Mouse (Mus musculus) cerebellum, adult 11 months (tissue): Measurements from ENCODE around the gene Acot5.
"Not testable (repeated sequence)": the region's sequence is repeated elsewhere in the genome, so short reads cannot be mapped to it uniquely, and the experiment has no call there.

Source experiments
- DNase-seq: peaks from one replicate; pipeline ENCODE4 v3.0.0; 2022

Gene Acot5

DNA sequence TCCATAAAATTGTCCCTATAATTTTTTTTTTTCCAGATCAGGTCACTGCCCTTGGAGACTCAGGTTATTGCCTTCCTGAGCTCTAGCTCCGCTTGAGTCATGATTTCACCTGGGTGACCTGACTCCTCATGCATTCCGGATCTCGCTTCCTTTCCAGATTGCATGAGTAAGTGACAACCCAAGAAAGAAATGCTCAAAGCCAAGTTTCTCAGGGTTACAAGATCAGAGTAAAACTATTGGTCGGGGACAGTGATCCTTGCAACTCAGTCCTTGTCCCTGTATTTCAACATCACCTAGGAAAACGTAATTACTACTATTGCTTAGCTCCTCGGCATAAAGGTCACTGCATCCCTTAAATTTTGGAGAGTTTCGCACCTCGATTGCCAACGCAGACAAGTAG lies at the start of gene Acot5:
Acot5 (plus strand) TSS at position 340 of the 400 bp plus-strand sequence.
- DNase-seq, result no peak

- DNase-seq, result not testable (repeated sequence)
Observed at GRCm38 (mm10) chr12:84020528-84020927, 48.6 kb upstream of the Acot5 start.

- not testable (repeated sequence) for DNase-seq
Observed at GRCm38 (mm10) chr12:84022266-84022665, 46.9 kb upstream of the Acot5 start.

- no peak for DNase-seq
Observed at GRCm38 (mm10) chr12:84023052-84023745, 45.9 kb upstream of the Acot5 start.

GRCm38 (mm10) chr12:84025888-84026287 lies 43.2 kb upstream of the Acot5 start:
- no peak for DNase-seq

DNA sequence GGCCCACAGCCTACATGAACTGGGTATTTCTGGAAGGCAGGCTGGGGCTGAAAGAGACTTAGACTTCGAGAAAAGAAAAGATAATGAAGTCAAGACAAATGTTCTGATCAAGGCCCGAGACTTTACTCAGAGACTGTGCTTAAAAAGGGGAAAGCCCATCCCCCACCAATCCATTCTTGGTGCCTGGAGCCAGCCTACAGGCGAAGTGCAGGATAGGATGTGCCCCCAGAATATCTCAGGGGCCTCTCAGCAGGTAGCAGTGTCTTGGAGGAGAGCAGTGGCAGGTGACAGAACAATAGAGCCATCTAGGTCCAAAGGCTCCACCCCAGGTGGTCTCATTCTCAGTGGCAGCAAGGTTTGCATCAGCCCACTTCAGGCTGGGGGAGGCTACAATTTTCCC lies 40.8 kb upstream of the Acot5 start:
- DNase-seq, result not testable (repeated sequence)

DNA sequence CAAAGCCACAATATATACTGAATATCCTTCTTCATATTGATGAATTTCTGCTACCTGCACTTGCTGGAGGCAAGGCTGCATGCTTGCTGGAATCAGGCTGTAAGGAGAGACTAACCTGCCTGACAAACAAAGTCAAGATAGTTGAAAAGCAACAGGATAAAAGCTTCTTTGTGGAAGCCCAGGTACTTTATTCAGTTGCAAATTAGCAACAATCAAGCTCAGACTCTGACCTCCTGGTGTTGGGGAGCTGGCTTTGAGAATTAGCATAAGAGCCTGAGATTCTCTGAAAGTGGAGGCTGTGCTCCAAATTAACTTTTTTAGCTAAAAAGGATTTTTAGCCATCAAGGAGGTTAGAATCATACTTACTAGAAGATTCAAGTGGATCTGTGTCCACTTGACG lies 40.1 kb upstream of the Acot5 start:
- DNase-seq, result not testable (repeated sequence)

DNA sequence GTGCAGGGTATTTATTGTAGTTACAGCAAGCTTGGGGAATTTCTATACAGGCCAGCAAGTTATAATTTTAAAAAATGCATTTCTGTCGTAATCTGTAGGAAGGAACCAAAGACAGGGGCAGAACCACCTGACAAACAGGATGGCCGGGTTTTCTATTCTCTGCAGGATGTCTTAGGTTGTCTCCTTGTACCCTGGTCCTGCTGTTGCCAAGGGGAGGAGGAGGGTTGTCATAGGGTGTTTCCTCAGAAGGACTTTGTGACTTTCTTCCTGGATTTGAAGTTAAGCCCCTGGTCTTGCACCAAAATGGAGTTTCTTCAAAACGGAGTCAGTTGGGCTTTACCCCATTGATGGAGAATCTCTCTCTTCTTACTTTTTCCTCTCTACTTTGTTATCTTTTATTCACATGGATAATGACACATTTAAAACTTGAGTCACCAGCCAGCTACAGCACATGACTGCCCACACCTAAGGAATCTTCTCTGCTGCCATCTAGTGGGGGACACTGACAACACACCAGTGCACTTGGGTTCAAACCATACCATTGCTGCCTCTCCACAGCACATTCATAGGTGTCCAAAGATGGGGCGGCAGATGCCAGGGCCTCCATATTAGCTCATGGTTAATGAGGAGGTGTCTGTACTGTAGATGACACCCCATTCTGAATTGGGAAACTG lies 38.3 kb upstream of the Acot5 start:
- DNase-seq, result peak; percentile 73

- DNase-seq, result no peak
Observed at GRCm38 (mm10) chr12:84032854-84033253, 36.3 kb upstream of the Acot5 start.

- DNase-seq, result not testable (repeated sequence)
Observed at GRCm38 (mm10) chr12:84033302-84033701, 35.8 kb upstream of the Acot5 start.

- no peak for DNase-seq
Observed at GRCm38 (mm10) chr12:84034108-84034507, 35.0 kb upstream of the Acot5 start.

GRCm38 (mm10) chr12:84038241-84038640 lies 30.9 kb upstream of the Acot5 start, which contains the start of gene Acot4:
Gene Acot4, plus strand, starts transcription at chr12:84038379.
- DNase-seq, result peak; percentile 24

GRCm38 (mm10) chr12:84038691-84039111 lies 30.4 kb upstream of the Acot5 start, which contains the start of gene Gm49366:
Gene Gm49366, plus strand, starts transcription at chr12:84038935.
- DNase-seq, result peak; percentile 47

- DNase-seq, result no peak
Observed at GRCm38 (mm10) chr12:84042248-84042647, 26.9 kb upstream of the Acot5 start.

- no peak for DNase-seq
Observed at GRCm38 (mm10) chr12:84044045-84044444, 25.1 kb upstream of the Acot5 start.

GRCm38 (mm10) chr12:84046906-84047305 lies 22.2 kb upstream of the Acot5 start:
- no peak for DNase-seq

DNA sequence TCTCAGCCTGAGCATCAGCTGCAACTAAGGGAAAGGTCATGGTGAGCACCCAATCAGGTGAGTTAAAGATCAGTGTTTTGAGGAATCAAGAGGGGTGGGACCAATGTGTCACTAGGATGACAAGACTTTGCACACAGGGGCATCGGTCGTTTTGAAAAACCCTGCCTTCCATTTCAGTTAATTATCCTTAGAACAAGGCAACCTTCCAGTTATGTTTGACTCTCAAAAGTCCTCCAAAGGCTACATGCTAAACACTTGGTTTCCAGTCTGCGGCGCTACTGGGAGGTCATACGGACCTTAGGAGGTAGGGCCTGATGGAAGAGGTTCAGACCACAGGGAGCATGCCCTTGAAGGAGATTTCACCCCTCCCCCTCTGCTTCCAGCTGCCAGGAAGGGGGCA lies 18.4 kb upstream of the Acot5 start:
- DNase-seq, result not testable (repeated sequence)

DNA sequence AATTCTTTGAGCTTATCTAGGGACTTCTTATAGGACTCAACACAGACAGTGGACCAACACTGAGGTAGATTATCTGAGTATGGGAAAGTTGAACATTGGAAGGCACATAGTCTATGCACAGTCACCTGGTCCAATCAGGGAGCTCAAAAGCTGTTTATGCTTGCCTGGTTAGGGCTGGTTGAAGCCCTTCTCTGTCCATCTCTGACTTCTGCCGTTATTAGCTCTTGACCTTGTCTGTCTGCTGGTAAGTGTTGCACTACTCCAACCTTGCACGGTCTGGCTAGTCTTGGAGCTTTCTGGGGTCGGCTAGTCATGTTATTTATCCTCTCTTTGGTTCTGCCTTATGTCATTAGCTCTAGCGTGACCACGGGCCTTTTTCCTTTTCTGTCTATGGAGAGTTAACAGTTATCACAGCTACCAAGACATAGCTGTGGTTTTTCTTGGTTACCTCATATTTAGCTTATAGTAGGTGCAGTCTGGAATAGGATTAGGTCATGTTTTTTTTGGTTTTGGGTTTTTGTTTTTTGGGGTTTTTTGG lies 17.1 kb upstream of the Acot5 start, which contains the start of gene Acot3:
Acot3 (plus strand) TSS at position 208 of the 538 bp plus-strand sequence.
- DNase-seq, result no peak

DNA sequence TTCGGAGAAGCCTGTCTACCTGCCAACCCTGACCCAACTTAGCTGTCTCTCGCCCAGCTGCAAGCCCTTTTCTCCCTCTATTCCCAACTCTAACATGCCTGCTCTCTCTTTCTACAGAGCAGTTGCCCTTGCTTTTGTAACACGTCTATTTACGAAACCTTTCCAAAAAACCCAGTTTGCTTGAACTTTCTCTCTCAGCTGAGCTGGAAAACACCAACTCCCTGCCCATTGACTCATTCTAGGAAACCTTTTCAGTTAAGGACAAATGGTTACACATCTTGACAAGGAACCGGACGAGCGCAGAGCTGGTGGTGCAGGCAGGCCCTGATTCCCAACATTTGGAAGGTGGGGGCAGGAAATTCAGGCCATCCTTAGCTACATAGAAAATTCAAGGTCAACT lies 16.5 kb upstream of the Acot5 start:
- DNase-seq, result no peak

GRCm38 (mm10) chr12:84053173-84053572 lies 16.0 kb upstream of the Acot5 start:
- DNase-seq, result peak; percentile 8

GRCm38 (mm10) chr12:84053679-84054391 lies 15.3 kb upstream of the Acot5 start:
- DNase-seq, result peak; percentile 10

DNA sequence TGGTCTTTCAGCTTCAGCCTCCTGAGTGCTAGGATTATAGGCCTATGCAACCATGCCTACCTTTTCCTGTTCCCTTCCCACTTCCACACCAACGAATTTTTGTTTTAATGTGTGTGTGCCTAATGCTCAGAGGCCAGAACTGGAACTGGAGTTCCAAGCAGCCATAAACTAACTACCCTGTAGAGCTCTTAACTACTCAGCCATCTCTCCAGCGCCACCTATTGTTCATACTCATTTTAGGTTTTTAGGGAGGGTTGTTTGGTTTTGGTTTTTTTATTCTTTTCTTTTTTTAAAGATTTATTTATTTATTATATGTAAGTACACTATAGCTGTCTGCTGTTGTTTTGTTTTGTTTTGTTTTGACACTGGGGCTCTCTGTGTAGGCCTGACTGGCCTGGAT lies 8.2 kb upstream of the Acot5 start:
- DNase-seq, result no peak

DNA sequence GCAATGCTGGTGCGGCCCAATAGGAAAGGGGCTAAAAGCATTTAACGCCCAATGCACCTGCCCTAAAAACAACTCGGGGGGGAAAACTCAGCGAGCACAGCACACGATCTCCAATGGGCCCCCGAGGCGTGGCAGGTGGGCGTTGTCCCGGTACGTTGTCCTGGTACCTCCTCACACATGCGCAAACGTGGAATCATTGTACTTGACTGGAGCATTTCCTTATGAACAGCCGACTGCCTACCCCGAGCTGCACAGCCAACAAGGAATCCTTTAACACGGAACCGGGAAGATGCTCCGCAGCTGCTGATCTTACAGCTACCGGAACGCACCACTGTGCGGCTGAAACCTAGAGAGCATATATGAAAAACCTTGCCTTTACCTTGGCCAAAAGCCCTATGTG lies 6.8 kb upstream of the Acot5 start:
- no peak for DNase-seq
